Mouse (Mus musculus): ENCODE measurements around the gene Pde4c. TPM values are rescaled to one million over a fixed set of nuclear protein-coding genes. Genes with fewer than 3 reads are reported as not detected.

The Pde4c gene
- total RNA-seq, 2 experiments from 2014 or later, result 1.4 to 1.5 TPM

GRCm38 (mm10) chr8:70719796-70720270 is 3.7 kb upstream of the Pde4c start:
- DNase-seq (ENCODE audit: low spot score in 2 of 2), result peak in 1 of 2 experiments; percentile 9

GRCm38 (mm10) chr8:70720739-70721138 is 2.8 kb upstream of the Pde4c start:
- peak in 1 of 2 experiments; percentile 71 for DNase-seq (ENCODE audit: low spot score in 2 of 2)

- DNase-seq (ENCODE audit: low spot score in 2 of 2), result no peak
Measured at GRCm38 (mm10) chr8:70721601-70722000, 1.9 kb upstream of the Pde4c start.

- DNase-seq (ENCODE audit: low spot score in 2 of 2), result no peak
Measured at GRCm38 (mm10) chr8:70724216-70724615, 696 bp downstream of the Pde4c start.

GRCm38 (mm10) chr8:70725792-70726447 is 2.4 kb downstream of the Pde4c start:
- DNase-seq (ENCODE audit: low spot score in 2 of 2), result peak in 1 of 2 experiments; percentile 19

- no peak for DNase-seq (ENCODE audit: low spot score in 2 of 2)
Measured at GRCm38 (mm10) chr8:70726721-70727120, 3.2 kb downstream of the Pde4c start.

- DNase-seq (ENCODE audit: low spot score in 2 of 2), result no peak
Measured at GRCm38 (mm10) chr8:70729808-70730475, 6.4 kb downstream of the Pde4c start.

- DNase-seq (ENCODE audit: low spot score in 2 of 2), result no peak
Measured at GRCm38 (mm10) chr8:70730956-70731355, 7.4 kb downstream of the Pde4c start.

GRCm38 (mm10) chr8:70737705-70738104 is 14.2 kb downstream of the Pde4c start:
- no peak for DNase-seq (ENCODE audit: low spot score in 2 of 2)

GRCm38 (mm10) chr8:70738211-70738610 is 14.7 kb downstream of the Pde4c start:
- DNase-seq (ENCODE audit: low spot score in 2 of 2), result no peak

- DNase-seq (ENCODE audit: low spot score in 2 of 2), result no peak
Measured at GRCm38 (mm10) chr8:70741661-70742060, 18.1 kb downstream of the Pde4c start.

GRCm38 (mm10) chr8:70742176-70742575 is 18.7 kb downstream of the Pde4c start:
- no peak for DNase-seq (ENCODE audit: low spot score in 2 of 2)

GRCm38 (mm10) chr8:70742981-70743655 is 19.6 kb downstream of the Pde4c start:
- no peak for DNase-seq (ENCODE audit: low spot score in 2 of 2)

- DNase-seq (ENCODE audit: low spot score in 2 of 2), result peak in 1 of 2 experiments; percentile 65
Measured at GRCm38 (mm10) chr8:70743656-70744590, 20.4 kb downstream of the Pde4c start.

- DNase-seq (ENCODE audit: low spot score in 2 of 2), result no peak
Measured at GRCm38 (mm10) chr8:70744806-70745205, 21.3 kb downstream of the Pde4c start.

GRCm38 (mm10) chr8:70745691-70746220 is 22.2 kb downstream of the Pde4c start:
- no peak for DNase-seq (ENCODE audit: low spot score in 2 of 2)

- DNase-seq (ENCODE audit: low spot score in 2 of 2), result no peak
Measured at GRCm38 (mm10) chr8:70746676-70747075, 23.2 kb downstream of the Pde4c start.

- DNase-seq (ENCODE audit: low spot score in 2 of 2), result no peak
Measured at GRCm38 (mm10) chr8:70747211-70747890, 23.8 kb downstream of the Pde4c start.

GRCm38 (mm10) chr8:70748246-70749096 is 25.0 kb downstream of the Pde4c start:
- DNase-seq (ENCODE audit: low spot score in 2 of 2), result no peak
